Mouse (Mus musculus): ENCODE measurements at regions not wholly inside any gene's neighbourhood (a gene's known extent, or its start where the extent isn't known, plus 50 kb on each side); places are given as distances from the start of the nearest gene placed in this dataset.

GRCm38 (mm10) chr1:72046072-72046471, 166.0 kb downstream of the Mreg start:
- no peak for DNase-seq (ENCODE audit: low spot score in 2 of 2)

GRCm38 (mm10) chr1:72038518-72038917, 173.6 kb downstream of the Mreg start:
- DNase-seq (ENCODE audit: low spot score in 2 of 2) = no peak

- no peak for DNase-seq (ENCODE audit: low spot score in 2 of 2)
Measured at GRCm38 (mm10) chr1:72036600-72036999, 175.5 kb downstream of the Mreg start.

GRCm38 (mm10) chr1:72036141-72036540, 176.0 kb downstream of the Mreg start:
- DNase-seq (ENCODE audit: low spot score in 2 of 2) = no peak

- DNase-seq (ENCODE audit: low spot score in 2 of 2) = no peak
Measured at GRCm38 (mm10) chr1:72033941-72034340, 178.2 kb downstream of the Mreg start.

- DNase-seq (ENCODE audit: low spot score in 2 of 2) = no peak
Measured at GRCm38 (mm10) chr1:72032214-72032613, 179.9 kb downstream of the Mreg start.

- DNase-seq (ENCODE audit: low spot score in 2 of 2) = no peak
Measured at GRCm38 (mm10) chr1:72030763-72031405, 181.2 kb downstream of the Mreg start.

- no peak for DNase-seq (ENCODE audit: low spot score in 2 of 2)
Measured at GRCm38 (mm10) chr1:72029625-72030024, 182.5 kb downstream of the Mreg start.

GRCm38 (mm10) chr1:72026861-72027260, 185.2 kb downstream of the Mreg start:
- no peak for DNase-seq (ENCODE audit: low spot score in 2 of 2)

- no peak for DNase-seq (ENCODE audit: low spot score in 2 of 2)
Measured at GRCm38 (mm10) chr1:72022631-72023030, 189.5 kb downstream of the Mreg start.

GRCm38 (mm10) chr1:72018479-72019222, 193.5 kb downstream of the Mreg start:
- no peak for DNase-seq (ENCODE audit: low spot score in 2 of 2)

GRCm38 (mm10) chr1:72017814-72018478, 194.2 kb downstream of the Mreg start:
- no peak for DNase-seq (ENCODE audit: low spot score in 2 of 2)

- DNase-seq (ENCODE audit: low spot score in 2 of 2) = no peak
Measured at GRCm38 (mm10) chr1:72015471-72015870, 196.6 kb downstream of the Mreg start.

- DNase-seq (ENCODE audit: low spot score in 2 of 2) = no peak
Measured at GRCm38 (mm10) chr1:72014580-72014979, 197.5 kb downstream of the Mreg start.

- no peak for DNase-seq (ENCODE audit: low spot score in 2 of 2)
Measured at GRCm38 (mm10) chr1:72013863-72014262, 198.2 kb downstream of the Mreg start.

- no peak for DNase-seq (ENCODE audit: low spot score in 2 of 2)
Measured at GRCm38 (mm10) chr1:72012710-72013109, 199.4 kb downstream of the Mreg start.

- no peak for DNase-seq (ENCODE audit: low spot score in 2 of 2)
Measured at GRCm38 (mm10) chr1:72009270-72009928, 202.7 kb downstream of the Mreg start.

GRCm38 (mm10) chr1:72006696-72007291, 205.3 kb downstream of the Mreg start:
- no peak for DNase-seq (ENCODE audit: low spot score in 2 of 2)

GRCm38 (mm10) chr1:72005956-72006355, 206.2 kb downstream of the Mreg start:
- no peak for DNase-seq (ENCODE audit: low spot score in 2 of 2)

- no peak for DNase-seq (ENCODE audit: low spot score in 2 of 2)
Measured at GRCm38 (mm10) chr1:72005550-72005949, 206.6 kb downstream of the Mreg start.

GRCm38 (mm10) chr1:72003424-72004278, 208.5 kb downstream of the Mreg start:
- DNase-seq (ENCODE audit: low spot score in 2 of 2) = no peak

Data from spleen, postnatal 14 days (tissue).